Mouse (Mus musculus) embryo, embryonic 10 days (tissue): ENCODE data around the gene Kif21a.

Experiments
- DNase-seq: peaks from one replicate; pipeline ENCODE4 v3.0.0-alpha.2; 2015; ENCODE audit warnings: low spot score

The Kif21a gene

DNA sequence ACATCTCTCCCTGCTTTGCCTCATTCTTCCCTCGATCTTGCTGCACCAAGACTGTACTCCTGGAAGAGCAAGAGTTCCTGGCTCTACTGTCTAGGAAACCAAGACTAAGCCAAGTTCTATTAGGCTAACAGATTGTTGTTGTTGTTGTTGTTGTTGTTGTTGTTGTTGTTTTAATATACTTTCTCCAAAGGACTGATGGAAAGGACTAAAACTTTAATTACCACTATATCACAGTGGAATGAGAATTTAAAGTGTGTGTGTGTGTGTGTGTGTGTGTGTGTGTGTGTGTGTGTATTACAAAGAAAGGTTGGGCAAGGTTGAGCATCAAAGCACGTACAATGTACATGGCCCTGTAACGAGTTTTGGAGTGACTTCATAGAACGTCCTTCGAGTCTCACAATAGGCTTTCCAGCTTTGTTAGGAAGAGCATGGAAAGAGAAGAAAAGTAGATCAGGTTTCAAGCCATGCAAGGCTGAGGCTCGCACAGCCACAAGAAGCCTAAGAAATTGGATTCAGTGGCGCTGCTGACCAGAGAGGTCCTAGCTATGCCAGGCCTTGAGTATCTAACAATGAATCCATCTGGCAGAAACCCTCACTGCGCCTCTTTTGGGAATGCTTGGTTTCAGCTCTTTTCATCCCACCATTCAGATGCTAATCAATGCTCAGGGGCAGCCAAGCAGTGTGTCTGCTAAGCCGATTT is 31.4 kb downstream of the Kif21a start:
- peak; percentile 85 for DNase-seq

DNA sequence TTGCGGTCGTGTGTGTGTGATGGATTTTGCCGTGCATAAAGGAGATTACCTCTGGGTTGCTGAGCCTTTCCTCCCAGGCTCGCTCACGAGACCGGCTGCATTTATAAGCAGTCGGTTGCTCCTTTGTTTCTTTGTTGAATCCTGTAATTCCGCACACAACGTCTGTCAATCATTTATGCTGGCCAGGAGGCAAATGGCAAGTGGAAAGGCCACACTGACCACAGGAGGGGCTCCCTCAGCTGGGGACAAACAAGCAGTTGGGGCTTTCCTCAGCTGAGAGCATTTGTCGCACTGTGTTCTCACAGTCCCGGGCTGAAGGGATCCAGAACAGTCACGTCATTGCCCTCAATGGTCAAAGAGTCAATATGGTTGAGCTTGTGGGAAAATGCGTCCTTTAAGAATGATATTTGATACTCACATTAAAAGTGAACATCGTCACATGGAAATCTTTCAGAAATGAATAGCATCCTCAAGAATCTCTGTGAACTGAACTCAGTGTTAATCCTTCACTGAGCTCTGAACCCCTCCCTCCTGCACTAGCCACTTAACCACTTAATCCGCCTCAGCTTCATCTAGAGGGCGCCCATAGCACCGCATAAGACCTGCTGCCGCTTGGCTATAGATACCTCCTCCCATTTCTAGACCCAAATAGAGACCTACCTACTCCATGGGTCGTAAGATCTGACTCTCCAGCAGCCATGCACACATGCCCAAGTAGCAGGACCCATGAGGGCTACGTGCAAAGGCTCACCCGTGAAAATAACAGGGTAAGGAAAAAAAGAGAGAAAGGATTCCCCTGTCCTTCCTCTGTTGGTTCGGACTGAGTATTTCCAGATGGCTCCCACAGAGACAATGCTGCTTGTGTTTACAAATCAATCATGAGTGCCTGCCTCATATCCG is 32.2 kb downstream of the Kif21a start:
- DNase-seq = peak; percentile 67

DNA sequence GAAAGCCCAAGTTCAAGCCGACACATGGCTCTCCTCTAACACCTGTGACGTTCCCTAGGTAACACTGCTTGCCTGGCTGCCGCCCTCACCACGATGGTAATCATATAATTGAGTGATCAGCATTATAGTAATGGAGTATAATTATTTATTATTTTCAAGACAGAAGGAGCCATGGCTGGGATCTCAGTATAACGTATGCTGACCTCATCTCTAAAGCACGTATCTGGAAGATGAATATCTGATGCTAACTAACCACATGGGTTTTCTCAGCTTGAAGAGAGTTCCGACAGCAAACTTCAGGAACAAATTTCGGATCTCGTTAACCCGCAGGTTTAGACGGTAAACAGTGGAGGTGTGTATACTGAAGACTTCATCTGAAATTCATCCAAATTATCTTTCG is 33.4 kb downstream of the Kif21a start:
- no peak for DNase-seq

GRCm38 (mm10) chr15:91012793-91013580 is 36.8 kb downstream of the Kif21a start:
- DNase-seq = no peak

DNA sequence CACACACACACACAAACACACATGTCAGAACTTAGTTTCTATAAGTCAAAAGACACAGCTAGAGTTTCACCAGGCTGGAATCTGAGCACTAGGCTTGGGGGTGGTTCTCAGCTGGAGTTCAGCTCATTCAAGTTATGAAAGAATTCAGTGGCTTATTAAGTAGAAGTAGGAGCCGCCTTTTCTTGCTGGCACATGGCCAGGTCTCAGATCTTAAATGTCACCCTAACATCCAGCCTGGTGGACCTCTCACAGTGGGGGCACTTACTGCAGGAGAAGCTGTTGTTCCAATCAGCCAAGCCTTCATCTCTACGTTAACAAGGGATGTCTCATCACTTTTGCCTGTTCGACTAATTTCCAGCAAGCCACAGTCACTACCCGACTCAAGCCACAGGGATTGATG is 39.5 kb downstream of the Kif21a start:
- DNase-seq = no peak

DNA sequence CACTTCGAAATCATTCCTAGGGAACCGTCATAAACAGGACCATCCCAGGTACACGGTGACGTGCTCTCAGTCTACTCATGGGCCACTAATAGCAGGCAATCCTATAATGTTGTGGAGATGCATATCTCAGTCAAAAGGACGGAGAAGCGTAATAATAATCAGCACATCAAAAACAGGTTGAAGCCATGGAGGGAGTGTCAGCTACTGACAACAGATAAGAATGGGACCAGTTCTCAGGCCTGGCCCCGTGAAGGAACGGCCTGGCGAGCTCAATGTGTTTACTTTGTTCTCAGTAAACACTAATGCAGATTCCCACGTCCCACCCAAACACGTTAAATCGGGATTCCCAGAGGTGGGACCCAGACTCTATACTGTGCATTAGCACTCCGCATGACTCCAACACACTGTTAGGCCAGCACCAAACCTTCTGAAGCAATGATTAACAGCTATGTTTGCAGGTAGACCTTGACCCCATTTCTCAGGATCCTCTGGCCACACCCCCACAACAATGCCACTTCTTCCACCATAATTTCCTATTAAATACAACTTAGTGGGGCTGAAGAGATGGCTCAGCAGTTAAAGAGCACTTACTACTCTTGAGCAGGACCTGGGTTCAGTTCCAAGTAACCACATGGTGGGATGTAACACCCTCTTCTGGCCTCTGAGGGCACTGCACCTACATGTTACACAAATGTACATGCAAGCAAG is 42.5 kb downstream of the Kif21a start:
- no peak for DNase-seq

DNA sequence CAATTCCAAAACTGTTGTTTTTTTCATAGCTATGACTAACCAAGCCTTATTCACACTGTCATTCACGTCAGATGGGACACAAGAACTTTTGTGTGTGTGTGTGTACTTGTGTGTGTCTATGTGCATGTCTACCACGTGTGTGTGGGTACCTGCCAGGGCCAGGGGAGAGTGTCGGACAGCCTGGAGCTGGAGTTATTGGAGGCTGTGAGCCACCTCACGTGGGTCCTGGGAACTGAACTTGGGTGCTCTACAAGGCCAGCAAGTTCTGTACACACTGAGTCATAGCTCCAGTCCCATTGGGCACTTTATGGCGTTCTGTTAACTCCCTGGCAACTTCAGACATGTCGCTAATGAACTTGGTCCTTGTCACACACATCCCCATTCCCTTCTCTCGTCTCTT is 45.0 kb downstream of the Kif21a start:
- no peak for DNase-seq

DNA sequence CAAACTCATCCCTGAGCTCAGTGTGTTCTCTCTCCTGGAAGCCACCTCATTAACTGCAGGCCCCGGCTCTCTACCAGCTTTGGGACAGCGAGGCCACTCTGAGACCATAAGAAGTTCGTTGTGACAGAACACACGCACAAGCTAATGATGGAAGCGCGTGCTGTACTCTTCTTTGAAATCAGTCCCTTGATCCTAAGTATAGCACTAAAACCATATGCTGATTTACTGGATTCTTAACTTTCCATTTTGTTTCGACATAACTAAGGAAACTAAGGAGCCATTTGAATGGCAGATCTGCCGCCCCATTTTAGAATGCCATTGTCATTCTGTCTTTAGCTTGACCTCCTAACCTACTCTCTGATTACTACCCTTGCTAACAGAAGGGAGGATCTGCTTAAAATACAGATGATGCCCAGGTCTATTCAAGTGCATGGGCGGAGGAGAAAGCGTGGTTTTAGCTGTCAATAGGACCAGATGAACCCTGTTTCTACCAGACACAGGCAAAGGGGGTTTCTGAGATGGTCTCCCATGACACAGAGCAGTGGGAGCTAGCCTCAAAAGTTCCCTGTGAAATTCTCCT is 48.6 kb downstream of the Kif21a start:
- peak; percentile 39 for DNase-seq

DNA sequence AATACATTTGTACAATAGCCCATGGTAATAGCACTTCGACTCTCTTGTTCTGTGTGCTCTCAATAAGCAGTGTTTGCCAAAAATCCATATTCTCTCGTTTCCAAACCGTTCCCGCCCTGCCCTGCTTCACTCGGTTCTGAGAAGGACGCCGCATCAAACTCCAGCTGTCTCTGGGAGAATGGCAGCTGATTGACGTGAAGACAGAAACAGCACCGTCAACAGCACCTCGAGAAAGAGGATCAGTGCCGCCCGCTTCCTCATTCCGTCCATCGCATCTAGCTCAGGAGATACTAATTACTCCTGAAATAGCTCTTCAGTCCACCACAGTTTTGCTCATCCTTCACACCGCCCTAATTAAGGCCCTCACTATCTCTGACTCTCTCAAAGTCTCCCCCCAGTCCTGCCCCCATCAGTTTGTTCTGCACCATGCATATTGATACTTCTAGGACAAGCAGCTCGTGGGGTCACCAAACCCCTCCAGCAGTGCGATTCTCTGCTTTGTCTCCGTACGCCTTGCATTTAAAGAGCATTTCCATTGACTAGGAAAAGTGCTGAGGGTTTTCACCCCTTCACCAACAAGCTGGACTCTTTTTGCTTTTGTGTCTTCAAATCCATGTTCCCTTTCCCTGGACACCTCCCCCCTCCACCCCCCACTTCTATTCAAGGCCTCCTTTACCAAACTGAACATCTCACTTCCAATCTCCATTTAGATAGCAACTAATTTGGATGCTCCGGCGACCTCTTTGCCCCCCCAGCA is 49.3 kb downstream of the Kif21a start:
- DNase-seq = peak; percentile 29

DNA sequence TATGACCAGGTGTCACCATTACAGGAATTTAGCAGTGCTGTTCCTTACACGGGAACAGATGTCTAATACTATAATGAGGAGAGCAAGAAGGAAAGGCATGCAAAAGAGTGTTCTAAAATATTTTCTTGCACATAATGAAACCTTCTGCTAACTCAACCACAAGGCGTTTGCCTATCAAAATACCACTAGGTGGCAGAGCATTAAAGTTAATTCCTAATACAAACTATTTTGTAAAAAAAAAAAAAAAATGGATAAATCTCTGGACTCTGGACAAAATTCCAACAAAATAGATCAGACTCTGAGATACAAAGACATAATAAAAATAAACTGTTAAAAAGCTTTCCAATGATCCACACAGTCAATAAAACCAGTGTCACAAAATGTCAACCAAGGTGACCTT is 56.9 kb downstream of the Kif21a start:
- no peak for DNase-seq

- DNase-seq = no peak
Measured at GRCm38 (mm10) chr15:90992388-90992787, 57.4 kb downstream of the Kif21a start.

GRCm38 (mm10) chr15:90991843-90992242 is 57.9 kb downstream of the Kif21a start:
- DNase-seq = no peak

DNA sequence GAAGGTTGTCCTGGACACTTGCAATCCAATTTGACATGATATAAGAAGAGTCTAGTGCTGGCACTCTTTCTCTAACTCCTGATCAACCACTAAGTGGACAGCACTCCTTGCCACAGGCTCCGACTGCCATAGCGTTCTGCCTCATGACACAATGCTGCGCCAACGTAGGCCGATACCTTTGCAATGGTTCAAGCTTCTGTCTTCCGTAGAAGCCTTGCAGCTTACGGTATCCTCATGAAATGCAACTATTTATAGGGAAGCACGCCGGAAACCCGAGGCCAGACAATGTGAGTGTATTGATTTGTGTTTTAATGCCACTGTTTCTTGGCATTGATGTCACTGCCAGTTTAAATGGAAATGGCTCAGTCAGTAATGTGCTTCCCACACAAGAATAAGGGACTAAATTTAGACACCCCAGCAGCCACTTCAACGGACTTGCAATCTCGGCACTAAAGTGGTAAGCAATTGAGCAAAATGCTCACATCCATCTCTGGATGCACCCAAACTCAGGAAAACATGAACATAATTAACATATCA is 62.0 kb downstream of the Kif21a start:
- no peak for DNase-seq

DNA sequence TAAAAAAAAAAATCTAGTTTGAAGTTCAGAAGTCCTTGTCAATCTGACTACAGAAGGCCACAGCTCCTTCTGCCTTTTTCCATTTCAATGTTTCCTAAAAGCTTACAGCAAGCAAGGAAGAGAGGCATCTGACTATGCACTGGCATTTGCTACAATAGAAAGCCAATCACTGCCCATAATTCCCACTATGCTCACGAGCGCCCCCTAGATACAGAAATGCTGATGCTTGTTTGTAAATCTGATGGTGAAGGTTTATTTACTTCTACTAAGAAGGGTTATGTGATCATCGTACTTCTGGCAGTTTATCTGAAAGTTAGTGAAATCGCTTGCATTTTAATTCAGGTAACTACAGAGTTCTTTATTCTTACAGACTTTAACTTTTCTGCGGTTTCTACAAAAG is 73.8 kb downstream of the Kif21a start:
- DNase-seq = no peak

DNA sequence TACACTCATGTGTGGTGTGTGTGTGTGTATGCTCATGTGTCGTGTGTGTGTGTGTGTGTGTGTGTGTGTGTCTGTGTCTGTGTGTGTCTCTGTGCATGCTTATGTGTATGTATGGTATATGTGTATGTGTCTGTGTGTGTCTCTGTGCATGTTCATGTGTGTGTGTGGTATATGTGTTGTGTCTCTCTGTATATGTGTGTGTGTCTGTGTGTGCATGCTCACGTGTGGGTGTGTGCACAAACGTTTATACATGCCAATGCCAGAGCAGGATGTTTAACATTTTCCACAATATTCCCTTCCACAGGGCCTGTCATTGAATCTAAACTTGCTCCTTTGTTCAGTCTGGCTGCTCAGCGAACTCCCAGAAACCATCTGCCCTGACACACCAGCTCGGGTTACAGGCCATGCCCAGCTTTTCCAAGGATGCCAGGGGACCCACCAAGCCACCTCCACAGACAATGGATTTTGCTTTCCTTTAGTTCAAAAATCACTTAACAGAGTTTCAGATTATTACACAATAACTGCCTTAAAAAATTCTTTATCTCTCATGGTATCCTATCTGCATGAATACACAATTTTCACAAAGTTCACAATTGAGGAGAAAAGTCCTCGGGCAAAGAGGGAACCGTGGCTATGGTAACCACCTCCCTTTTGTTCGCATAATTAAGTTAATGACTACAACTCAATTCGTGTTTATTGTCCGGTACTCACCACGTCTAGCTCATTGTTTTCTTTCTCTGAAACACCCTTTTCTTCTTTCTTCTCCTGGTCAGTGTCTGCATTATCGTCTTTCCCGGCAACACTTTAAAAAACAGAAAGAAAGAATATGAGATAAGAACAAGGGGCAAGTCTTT is 77.6 kb downstream of the Kif21a start:
- peak; percentile 65 for DNase-seq

- DNase-seq = no peak
Measured at GRCm38 (mm10) chr15:90963320-90963719, 86.4 kb downstream of the Kif21a start.

DNA sequence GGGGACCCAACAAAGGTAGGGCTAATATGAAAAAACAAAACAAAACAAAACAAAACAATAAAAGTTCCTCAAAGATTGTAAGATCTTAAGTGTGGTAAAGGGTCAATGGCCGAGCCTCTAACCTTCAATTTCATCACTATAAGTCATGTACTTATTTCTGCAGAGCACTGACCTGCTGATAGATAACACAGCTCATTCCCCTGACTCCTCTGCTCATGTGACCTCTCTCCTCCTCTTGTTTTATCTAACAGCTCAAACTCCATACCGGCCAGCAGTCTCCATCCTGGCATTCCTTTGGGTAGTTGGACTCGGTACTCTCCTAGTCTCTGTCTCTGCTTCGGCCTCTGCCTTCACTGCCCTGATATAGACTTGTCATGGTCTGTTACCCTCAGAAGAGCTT is 87.2 kb downstream of the Kif21a start:
- DNase-seq = no peak

DNA sequence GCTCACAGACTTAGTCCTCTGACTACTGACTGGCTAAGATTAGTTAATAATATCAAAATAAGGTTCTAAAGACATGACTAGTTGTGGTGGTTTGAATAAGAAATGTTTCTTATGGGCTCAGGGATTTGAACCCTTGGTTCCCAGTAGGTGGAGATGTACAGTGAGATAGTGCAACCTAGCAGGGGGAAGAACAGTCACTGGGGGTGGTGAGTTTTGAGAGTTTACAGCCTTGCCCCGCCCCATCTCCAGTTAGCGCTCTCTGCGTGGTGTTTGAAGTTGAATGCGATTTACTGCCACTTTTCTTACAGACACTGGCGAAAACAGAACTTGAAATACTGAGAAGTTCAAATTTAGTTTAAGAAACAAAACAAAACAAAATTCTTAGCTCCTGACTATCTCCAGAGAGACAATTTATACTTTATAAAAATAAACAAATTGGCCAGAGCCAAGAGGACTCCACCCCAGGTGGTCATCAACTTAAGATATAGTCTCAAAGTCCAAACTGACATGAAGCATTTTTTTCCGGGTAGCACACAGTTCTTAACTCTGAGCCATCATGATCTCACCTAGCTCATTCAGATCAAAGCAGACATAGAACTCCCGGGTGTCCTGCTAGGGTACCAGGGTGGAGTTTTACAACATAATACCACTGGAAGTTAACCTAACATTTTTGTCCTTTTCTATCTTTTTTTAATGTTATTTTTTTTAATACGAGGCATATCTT is 88.8 kb downstream of the Kif21a start:
- DNase-seq = no peak

- DNase-seq = no peak
Measured at GRCm38 (mm10) chr15:90951383-90951782, 98.4 kb downstream of the Kif21a start.
